Mouse (Mus musculus) cerebellum, postnatal 10 days (tissue): ENCODE results near the gene Olfr1500.
"Not testable (repeated sequence)": the region's sequence is repeated elsewhere in the genome, so short reads cannot be mapped to it uniquely, and the experiment has no call there.

Source experiments
- DNase-seq, 2 experiments: peaks; one replicate each; pipeline ENCODE4 v3.0.0; 2021; ENCODE audit warnings: mixed read lengths in 2 of 2

Olfr1500 gene

GRCm38 (mm10) chr19:13830388-13830787 lies at the start of gene Olfr1500:
TSS of gene Olfr1500 (minus strand) at chr19:13830488.
- DNase-seq, result no peak

GRCm38 (mm10) chr19:13861495-13861894 lies 31.2 kb upstream of the Olfr1500 start, which contains the start of gene Olfr1502:
TSS of gene Olfr1502 (plus strand) at chr19:13861795.
- no peak for DNase-seq

- not testable (repeated sequence) for DNase-seq
Observed at GRCm38 (mm10) chr19:13850592-13850991, 20.3 kb upstream of the Olfr1500 start, which contains the start of gene Olfr1501. TSS of gene Olfr1501 (minus strand) at chr19:13850692.

GRCm38 (mm10) chr19:13828447-13828846 lies 1.8 kb downstream of the Olfr1500 start:
- no peak for DNase-seq

GRCm38 (mm10) chr19:13820847-13821246 lies 9.4 kb downstream of the Olfr1500 start:
- no peak for DNase-seq

GRCm38 (mm10) chr19:13819347-13819746 lies 10.9 kb downstream of the Olfr1500 start, which contains the start of gene Olfr1499:
TSS of gene Olfr1499 (minus strand) at chr19:13819447.
- DNase-seq, result no peak

GRCm38 (mm10) chr19:13818827-13819226 lies 11.5 kb downstream of the Olfr1500 start:
- DNase-seq, result peak; percentile 30 to 46

GRCm38 (mm10) chr19:13812823-13813222 lies 17.5 kb downstream of the Olfr1500 start:
- no peak for DNase-seq

GRCm38 (mm10) chr19:13805486-13805885 lies 24.8 kb downstream of the Olfr1500 start:
- not testable (repeated sequence) for DNase-seq

GRCm38 (mm10) chr19:13798102-13798501 lies 32.2 kb downstream of the Olfr1500 start, which contains the start of gene Olfr1497:
TSS of gene Olfr1497 (minus strand) at chr19:13798202.
- no peak for DNase-seq

GRCm38 (mm10) chr19:13777578-13777977 lies 52.7 kb downstream of the Olfr1500 start, which contains the start of gene Olfr1496:
TSS of gene Olfr1496 (plus strand) at chr19:13777878.
- DNase-seq, result no peak
